Mouse (Mus musculus): ENCODE data around the gene Sh2d3c.

Gene Sh2d3c

GRCm38 (mm10) chr2:32724832-32725790 is 4.3 kb downstream of the Sh2d3c start:
- no peak for DNase-seq (ENCODE audit: low spot score in 2 of 2)

DNA sequence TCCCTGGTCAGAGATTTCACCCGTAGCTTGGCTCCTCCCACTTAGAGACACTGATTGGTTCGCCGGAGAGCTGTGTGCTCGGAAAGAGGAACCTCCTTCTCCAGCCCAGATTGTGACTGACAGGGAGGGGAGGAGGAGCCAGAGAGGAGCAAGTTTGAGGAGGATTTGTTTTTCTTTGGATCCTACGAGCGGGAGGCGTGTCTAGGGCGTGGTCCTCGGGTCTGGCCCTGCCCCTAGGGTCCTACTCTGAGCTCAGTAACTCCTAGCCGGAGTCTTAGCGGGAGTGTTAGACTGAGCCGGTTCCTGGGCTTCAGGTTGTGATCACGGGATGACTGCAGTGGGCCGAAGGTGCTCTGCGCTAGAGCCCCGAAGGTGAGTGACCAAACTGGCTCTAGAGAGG is 6.6 kb downstream of the Sh2d3c start:
- DNase-seq (ENCODE audit: low spot score in 2 of 2): peak; percentile 76 to 86

- no peak for DNase-seq (ENCODE audit: low spot score in 2 of 2)
These were observed 7.6 kb downstream of the Sh2d3c start for GRCm38 (mm10) chr2:32728463-32728862.

GRCm38 (mm10) chr2:32729547-32729946 is 8.7 kb downstream of the Sh2d3c start:
- DNase-seq (ENCODE audit: low spot score in 2 of 2): no peak

DNA sequence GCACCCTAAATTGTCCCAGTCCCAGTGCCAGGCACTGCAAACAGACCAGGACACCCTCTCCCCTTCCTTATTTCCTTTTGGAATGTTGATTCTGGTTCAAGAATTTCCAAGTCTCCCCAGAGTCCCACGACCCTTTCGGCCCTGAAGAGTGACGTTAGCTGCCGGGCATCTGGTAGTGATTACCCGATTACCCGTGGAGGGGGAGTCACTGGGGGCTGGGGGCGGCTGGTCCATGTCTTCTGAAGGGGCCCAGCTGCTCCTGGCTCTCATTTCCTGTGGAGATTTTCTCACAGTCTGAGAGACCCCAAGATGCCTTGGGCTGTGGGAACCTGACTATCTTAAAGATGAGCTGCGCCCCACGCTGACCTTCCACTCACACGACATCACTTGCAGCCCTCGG is 10.0 kb downstream of the Sh2d3c start:
- no peak for DNase-seq (ENCODE audit: low spot score in 2 of 2)

DNA sequence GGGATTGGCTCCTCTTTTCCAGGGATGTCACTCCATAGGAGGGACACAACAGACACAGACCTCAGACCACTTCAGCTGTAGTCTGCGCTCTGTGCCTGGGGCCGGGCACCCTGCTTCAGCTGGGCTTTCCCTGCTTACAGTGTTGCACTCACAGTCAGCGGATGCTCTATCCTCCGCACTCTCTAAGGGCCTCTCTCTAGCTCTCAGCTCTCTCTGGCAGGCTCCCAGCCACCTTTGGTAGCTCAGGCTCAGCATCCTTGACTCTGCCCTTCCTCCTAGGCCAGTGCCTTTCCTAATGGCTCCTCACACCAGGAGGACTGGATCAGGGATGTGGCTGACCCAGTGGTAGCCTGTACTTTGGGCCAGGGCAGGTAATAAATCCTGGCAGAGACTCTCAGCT is 11.1 kb downstream of the Sh2d3c start:
- no peak for DNase-seq (ENCODE audit: low spot score in 2 of 2)

DNA sequence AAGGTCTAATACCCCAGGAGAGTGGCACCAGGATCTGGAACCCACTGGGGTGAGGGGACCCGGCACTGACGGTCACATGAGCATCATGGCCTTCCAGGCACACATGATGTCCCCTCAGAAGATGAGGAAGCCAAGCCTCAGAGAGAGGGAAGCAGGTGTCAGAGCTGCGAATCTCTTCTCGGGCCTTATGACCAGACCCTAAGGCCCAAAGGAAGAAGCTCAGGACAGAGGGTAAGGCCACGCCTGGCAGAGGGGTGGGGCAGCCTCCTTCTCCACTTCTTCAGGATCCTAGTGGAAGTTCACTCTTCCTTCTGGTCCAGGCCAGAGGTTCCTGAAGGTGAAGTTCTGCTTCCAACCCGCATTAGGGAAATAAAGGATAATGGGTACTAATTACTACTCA is 11.8 kb downstream of the Sh2d3c start:
- DNase-seq (ENCODE audit: low spot score in 2 of 2): no peak

DNA sequence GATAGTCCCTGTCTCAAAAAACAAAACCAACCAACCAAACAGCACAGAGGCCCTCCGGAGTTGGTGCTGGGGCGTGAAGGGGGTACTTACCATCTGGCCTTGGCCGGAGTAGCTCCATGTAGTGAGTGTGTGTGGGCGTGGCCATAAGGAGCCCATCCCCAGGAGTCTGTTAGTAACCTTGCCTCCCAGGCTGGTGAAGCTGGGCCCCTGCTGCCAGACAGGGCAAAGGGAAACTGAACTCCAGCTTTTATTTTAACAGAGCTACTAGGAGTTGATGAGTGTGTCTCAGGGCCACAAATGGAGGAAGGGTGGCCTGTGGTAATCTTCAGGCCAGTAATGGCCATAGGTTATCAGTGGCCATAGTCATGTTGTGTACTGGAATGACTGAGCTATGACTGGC is 13.6 kb downstream of the Sh2d3c start:
- no peak for DNase-seq (ENCODE audit: low spot score in 2 of 2)

- no peak for DNase-seq (ENCODE audit: low spot score in 2 of 2)
These were observed 14.1 kb downstream of the Sh2d3c start for GRCm38 (mm10) chr2:32734933-32735332.

DNA sequence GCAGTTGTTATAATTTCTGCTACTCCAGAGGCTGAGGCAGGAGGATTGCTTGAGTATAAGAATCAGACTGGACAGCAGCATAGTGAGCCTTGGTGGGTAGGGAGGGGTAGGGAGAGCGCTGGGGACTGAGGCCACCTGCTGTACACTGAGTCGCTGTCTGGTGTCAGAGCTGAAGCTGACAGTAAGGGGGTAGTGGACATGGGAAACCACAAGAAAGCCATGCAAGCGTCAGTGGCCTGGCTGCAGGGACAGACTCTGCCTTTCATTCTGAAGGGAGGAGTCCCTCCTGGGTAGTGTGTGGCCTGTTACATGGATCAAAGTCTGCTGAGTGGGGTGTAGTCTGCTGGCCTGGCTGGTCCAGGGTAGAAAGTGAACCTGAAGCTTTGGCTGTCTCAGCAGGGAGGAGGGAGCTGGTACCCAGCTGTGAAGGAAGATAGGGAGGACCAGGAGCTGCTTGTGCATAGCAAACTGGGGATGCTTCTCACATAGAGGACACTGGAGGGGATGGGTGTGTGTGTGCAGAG is 15.5 kb downstream of the Sh2d3c start:
- DNase-seq (ENCODE audit: low spot score in 2 of 2): no peak

DNA sequence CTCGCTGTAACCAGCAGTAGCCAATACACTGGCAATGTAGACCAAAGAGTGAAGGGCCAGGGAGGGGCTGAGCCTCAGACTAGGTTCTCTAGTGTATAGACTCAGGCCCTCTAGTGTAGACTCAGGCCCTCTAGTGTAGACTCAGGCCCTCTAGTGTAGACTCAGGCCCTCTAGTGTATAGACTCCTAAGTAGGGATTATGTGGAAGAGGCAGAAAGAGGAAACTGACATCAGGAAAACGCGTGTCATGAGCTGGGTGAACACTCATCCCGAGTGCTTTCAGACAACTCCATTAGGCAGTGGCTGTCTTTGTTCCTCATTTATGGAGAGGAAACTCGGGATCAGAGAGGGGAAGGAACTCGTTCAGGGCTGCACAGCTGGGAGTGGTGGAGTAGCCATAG is 16.2 kb downstream of the Sh2d3c start:
- no peak for DNase-seq (ENCODE audit: low spot score in 2 of 2)

DNA sequence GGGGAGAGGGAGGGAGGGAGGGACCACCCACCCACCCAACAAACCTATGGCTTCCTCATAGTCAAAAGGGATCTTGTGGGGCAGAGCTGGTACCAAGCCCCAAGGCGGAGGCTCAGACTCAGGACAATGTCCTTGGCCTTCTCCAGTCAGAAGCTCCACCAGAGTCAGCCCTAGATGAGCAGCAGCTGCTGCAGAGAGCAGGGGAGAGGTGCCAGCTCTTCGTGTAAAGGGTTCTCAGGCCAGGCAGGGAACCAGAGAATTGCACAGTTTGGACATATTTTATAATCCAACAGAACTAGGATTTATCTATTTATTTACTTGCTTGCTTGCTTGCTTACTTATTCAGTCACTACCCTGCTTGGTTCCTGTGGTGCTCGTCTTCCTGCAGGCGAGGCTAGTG is 18.5 kb downstream of the Sh2d3c start:
- no peak for DNase-seq (ENCODE audit: low spot score in 2 of 2)

- no peak for DNase-seq (ENCODE audit: low spot score in 2 of 2)
These were observed 20.0 kb downstream of the Sh2d3c start, which contains the start of gene 6330409D20Rik for GRCm38 (mm10) chr2:32740916-32741272. Gene 6330409D20Rik, minus strand, starts transcription at chr2:32741016.

- DNase-seq (ENCODE audit: low spot score in 2 of 2): peak; percentile 36 to 43
These were observed 20.7 kb downstream of the Sh2d3c start for GRCm38 (mm10) chr2:32741273-32742172.

DNA sequence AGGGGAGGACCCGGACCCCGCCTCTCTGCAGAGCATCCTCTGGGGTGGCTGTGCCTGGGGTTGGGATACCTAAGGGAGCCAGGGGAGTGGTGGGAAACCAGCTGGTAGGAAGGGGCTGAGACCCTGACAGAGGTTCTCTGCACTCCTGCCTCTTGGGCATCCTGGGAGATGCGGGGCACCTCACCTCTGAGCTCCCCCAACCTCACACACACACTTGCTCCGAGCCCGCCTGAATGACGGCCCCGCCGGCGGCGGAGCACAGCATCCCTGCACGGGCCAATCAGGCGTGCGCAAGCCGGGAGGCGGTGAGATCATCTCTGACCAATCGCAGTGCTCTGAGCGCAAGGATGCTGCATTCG is 21.3 kb downstream of the Sh2d3c start:
- peak; percentile 78 to 85 for DNase-seq (ENCODE audit: low spot score in 2 of 2)

- DNase-seq (ENCODE audit: low spot score in 2 of 2): no peak
These were observed 23.6 kb downstream of the Sh2d3c start for GRCm38 (mm10) chr2:32744272-32744982.

DNA sequence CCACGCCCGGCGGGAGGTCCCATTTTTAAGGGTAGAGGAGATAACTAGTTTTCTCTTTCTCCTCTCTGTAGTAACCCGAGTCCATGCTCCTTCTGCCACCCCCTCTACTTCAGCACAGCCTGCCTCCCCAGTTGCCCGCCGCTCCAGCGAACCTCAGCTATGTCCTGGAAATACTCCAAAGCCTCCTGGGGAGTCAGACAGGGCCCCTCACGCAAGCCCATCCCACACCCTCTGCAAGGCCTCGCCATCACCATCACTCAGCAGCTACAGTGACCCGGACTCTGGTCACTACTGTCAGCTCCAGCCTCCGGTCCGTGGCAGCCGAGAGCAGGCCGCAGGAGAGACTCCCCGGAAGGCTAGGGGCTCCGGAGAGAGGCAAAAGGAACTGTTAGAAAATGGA is 28.2 kb downstream of the Sh2d3c start:
- no peak for DNase-seq (ENCODE audit: low spot score in 2 of 2)

DNA sequence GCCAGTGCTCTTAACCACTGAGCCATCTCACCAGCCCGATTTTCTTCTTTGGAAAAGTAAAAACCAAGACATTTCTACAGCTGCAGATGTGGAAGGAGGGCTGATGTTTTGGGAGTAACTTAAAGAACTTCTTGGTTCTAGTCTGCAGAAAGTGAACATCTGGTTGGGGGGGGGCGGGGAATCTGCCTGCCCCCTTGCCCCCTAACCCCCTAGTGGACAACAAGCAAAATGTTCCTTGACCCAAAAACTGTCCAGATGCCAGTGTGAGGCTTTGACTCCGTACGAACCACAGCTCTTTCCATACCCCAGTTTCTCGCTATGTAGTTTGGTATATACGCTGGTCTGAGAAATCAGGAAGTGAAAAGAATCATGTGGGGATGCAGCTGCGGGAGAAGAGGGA is 29.3 kb downstream of the Sh2d3c start:
- DNase-seq (ENCODE audit: low spot score in 2 of 2): no peak

GRCm38 (mm10) chr2:32750887-32751664 is 30.2 kb downstream of the Sh2d3c start:
- DNase-seq (ENCODE audit: low spot score in 2 of 2): no peak

- DNase-seq (ENCODE audit: low spot score in 2 of 2): no peak
These were observed 30.8 kb downstream of the Sh2d3c start for GRCm38 (mm10) chr2:32751665-32752033.

DNA sequence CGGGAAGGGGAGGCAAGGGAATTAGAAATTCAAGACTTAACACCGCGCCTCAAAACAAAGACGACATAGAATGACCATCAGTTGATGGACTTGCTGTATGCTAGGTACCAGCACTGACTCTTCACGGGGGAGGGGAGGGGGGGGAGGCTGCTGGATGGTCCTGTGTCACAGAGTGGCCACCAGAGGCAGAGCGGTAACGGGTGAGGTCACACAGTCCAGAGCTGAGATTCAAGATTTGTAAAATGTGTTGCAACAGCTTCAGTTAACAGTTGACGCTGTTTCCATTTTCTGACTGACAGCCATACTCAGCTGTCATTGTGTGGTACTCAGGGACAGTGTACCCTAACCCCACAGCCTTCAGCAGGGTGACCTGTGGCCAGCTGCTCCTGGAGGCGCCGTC is 31.3 kb downstream of the Sh2d3c start:
- DNase-seq (ENCODE audit: low spot score in 2 of 2): no peak
